Mouse (Mus musculus) inflammation-experienced regulatory T-cells (primary cell): ENCODE measurements around the gene Plin5. TPM values are rescaled to one million over a fixed set of nuclear protein-coding genes. Genes with fewer than 3 reads are reported as not detected.

Experiments
- polyA plus RNA-seq, 2 experiments: library from polyadenylated mRNA; unstranded; fragments of 100-300 nt; shearing (Covaris generic); gene quantifications; one replicate each; pipeline ENCODE4 v1.2.1; 2017

Plin5 gene
- not detected for polyA plus RNA-seq

GRCm38 (mm10) chr17:56117251-56117710, at the start of gene Plin5:
Plin5 (minus strand) TSS chr17:56117596.

GRCm38 (mm10) chr17:56162231-56162774, 44.9 kb upstream of the Plin5 start, which contains the start of gene Tnfaip8l1:
Tnfaip8l1 (plus strand) TSS chr17:56162477.

GRCm38 (mm10) chr17:56139858-56140595, 22.6 kb upstream of the Plin5 start, which contains the start of gene Sema6b:
Sema6b (minus strand) TSS chr17:56140343.

GRCm38 (mm10) chr17:56121826-56122225, 4.4 kb upstream of the Plin5 start, which contains the start of gene Lrg1:
Lrg1 (minus strand) TSS chr17:56122001.

GRCm38 (mm10) chr17:56109219-56110051, 8.0 kb downstream of the Plin5 start, which contains the start of gene Plin4:
Plin4 (minus strand) TSS chr17:56109803.

GRCm38 (mm10) chr17:56078880-56079795, 38.3 kb downstream of the Plin5 start, which contains the start of gene Hdgfl2:
Hdgfl2 (plus strand) TSS chr17:56079634.

GRCm38 (mm10) chr17:56074827-56075208, 42.6 kb downstream of the Plin5 start, which contains the start of gene Ubxn6:
Ubxn6 (minus strand) TSS chr17:56075028.

Other genes with a start within 250 kb of the Plin5 start
- 10 to 100 TPM; 16.1 to 19.4 TPM for gene Zfp119a, start 238.7 kb downstream of the Plin5 start, polyA plus RNA-seq
- gene Zfp959, start 225.5 kb downstream of the Plin5 start, polyA plus RNA-seq = 10 to 100 TPM; 25.2 to 34.0 TPM
- gene Zfp119b, start 168.1 kb downstream of the Plin5 start, polyA plus RNA-seq = 10 to 100 TPM; 10.5 to 15.5 TPM
- gene Ebi3, start 165.0 kb downstream of the Plin5 start, polyA plus RNA-seq = 10 to 100 TPM; 26.7 to 76.0 TPM
- gene Yju2, start 158.5 kb downstream of the Plin5 start, polyA plus RNA-seq = 10 to 100 TPM; 30.7 to 34.7 TPM
- 1 to 10 TPM in 1 of 2 experiments, under 1 TPM in 1; 0.29 to 1.8 TPM for gene Shd, start 147.1 kb downstream of the Plin5 start, polyA plus RNA-seq
- 1 to 10 TPM; 2.4 to 4.9 TPM for gene Fsd1, start 131.1 kb downstream of the Plin5 start, polyA plus RNA-seq
- gene Stap2, start 112.0 kb downstream of the Plin5 start, polyA plus RNA-seq = 1 to 10 TPM in 1 of 2 experiments, under 1 TPM in 1; 0.48 to 1.7 TPM
- 100 to 1,000 TPM; 114 to 185 TPM for gene Mpnd, start 111.9 kb downstream of the Plin5 start, polyA plus RNA-seq
- 100 to 1,000 TPM; 167 to 234 TPM for gene Sh3gl1, start 81.0 kb downstream of the Plin5 start, polyA plus RNA-seq
- 1 to 10 TPM; 2.9 to 3.2 TPM for gene Chaf1a, start 77.2 kb downstream of the Plin5 start, polyA plus RNA-seq
- gene Ubxn6, start 42.6 kb downstream of the Plin5 start, polyA plus RNA-seq = 10 to 100 TPM; 65.6 to 85.6 TPM
- 100 to 1,000 TPM; 137 to 167 TPM for gene Hdgfl2, start 38.0 kb downstream of the Plin5 start, polyA plus RNA-seq
- not detected for gene Plin4, start 7.8 kb downstream of the Plin5 start, polyA plus RNA-seq
- under 1 TPM; 0.20 to 0.29 TPM for gene Lrg1, start 4.4 kb upstream of the Plin5 start, polyA plus RNA-seq
- under 1 TPM; 0.20 to 0.59 TPM for gene Sema6b, start 22.7 kb upstream of the Plin5 start, polyA plus RNA-seq
- gene Tnfaip8l1, start 44.9 kb upstream of the Plin5 start, polyA plus RNA-seq = 10 to 100 TPM; 28.7 to 32.9 TPM
- 10 to 100 TPM; 53.0 to 57.5 TPM for gene Mydgf, start 66.3 kb upstream of the Plin5 start, polyA plus RNA-seq
- 10 to 100 TPM; 48.5 to 51.0 TPM for gene Dpp9, start 101.3 kb upstream of the Plin5 start, polyA plus RNA-seq
- 10 to 100 TPM; 16.2 to 27.8 TPM for gene Fem1a, start 139.2 kb upstream of the Plin5 start, polyA plus RNA-seq
- 1 to 10 TPM; 7.4 to 7.6 TPM for gene Ticam1, start 159.2 kb upstream of the Plin5 start, polyA plus RNA-seq
- 10 to 100 TPM; 32.9 to 34.3 TPM for gene Plin3, start 175.3 kb upstream of the Plin5 start, polyA plus RNA-seq
- under 1 TPM; 0.14 to 0.72 TPM for gene Arrdc5, start 182.7 kb upstream of the Plin5 start, polyA plus RNA-seq
- gene Uhrf1, start 185.7 kb upstream of the Plin5 start, polyA plus RNA-seq = 1 to 10 TPM; 7.9 to 8.8 TPM
- 10 to 100 TPM; 46.8 to 61.2 TPM for gene Kdm4b, start 208.5 kb upstream of the Plin5 start, polyA plus RNA-seq